8 mouse cellular contexts compared by ENCODE assay signal in genomic region chr12:16008763-16009515, GRCm38 (mm10).
DNase-seq lines count a peak whose midpoint lies in the region; ATAC-seq and TF ChIP-seq lines count a peak whose summit lies in the region.

No protein-coding gene starts in this region.

- DNase-seq in forebrain, embryonic 10.5 days (ENCODE audit: extremely low spot score, low spot score): no peak
- DNase-seq in NIH3T3 (ENCODE audit: low read depth): peak; percentile 28
- DNase-seq in liver, adult 2 months (ENCODE audit: extremely low read depth, low read depth, low spot score): peak; percentile 18
- peak; percentile 56 for DNase-seq in skeletal muscle tissue, adult 2 months (ENCODE audit: low read depth, low spot score)
- no peak for DNase-seq in left cerebral cortex, adult 9 months (ENCODE audit: low spot score in 2 of 2)

- H3K9me3 ChIP-seq in forebrain, embryonic 10.5 days: no peaks in the 10 kb centered on the region
- H3K9me3 ChIP-seq in forebrain, embryonic 12.5 days: no peaks in the 10 kb centered on the region
- no peaks in the 10 kb centered on the region for H3K9me3 ChIP-seq in heart, embryonic 14.5 days (ENCODE audit: control insufficient read depth, low read length)
- no peaks in the 10 kb centered on the region for H3K9me3 ChIP-seq in neural tube, embryonic 15.5 days (replicated peaks)

- H3K27me3 ChIP-seq in forebrain, embryonic 10.5 days (ENCODE audit: poor library complexity, severe bottlenecking): no peaks in the 10 kb centered on the region
- H3K27me3 ChIP-seq in forebrain, embryonic 12.5 days: no peaks in the 10 kb centered on the region
- H3K27me3 ChIP-seq in heart, embryonic 14.5 days (ENCODE audit: control insufficient read depth, insufficient read depth, low read length): no peaks in the 10 kb centered on the region
- no peaks in the 10 kb centered on the region for H3K27me3 ChIP-seq in liver, adult 2 months (ENCODE audit: control insufficient read depth, insufficient read depth, low read length)
- H3K27me3 ChIP-seq in neural tube, embryonic 15.5 days (replicated peaks): no peaks in the 10 kb centered on the region

- no peaks in the 10 kb centered on the region for H3K36me3 ChIP-seq in forebrain, embryonic 10.5 days (replicated peaks)
- no peaks in the 10 kb centered on the region for H3K36me3 ChIP-seq in forebrain, embryonic 12.5 days (replicated peaks)
- H3K36me3 ChIP-seq in heart, embryonic 14.5 days (ENCODE audit: control insufficient read depth, insufficient read depth, low read length): no peaks in the 10 kb centered on the region
- no peaks in the 10 kb centered on the region for H3K36me3 ChIP-seq in liver, adult 2 months (ENCODE audit: control insufficient read depth, insufficient read depth, low read length)
- H3K36me3 ChIP-seq in neural tube, embryonic 15.5 days: no peaks in the 10 kb centered on the region

- H3K27ac ChIP-seq in forebrain, embryonic 10.5 days: 0 out of 2 replicates have a peak overlapping the region, but pooled peaks have one; percentile 53
- no peak overlapping the region for H3K27ac ChIP-seq in forebrain, embryonic 12.5 days
- H3K27ac ChIP-seq in heart, embryonic 14.5 days (replicated peaks in 1 of 2; ENCODE audit: control insufficient read depth in 1 of 2, insufficient read depth in 1 of 2, low read depth in 2 of 2, low read length in 2 of 2): peak overlapping the region; percentile 64 to 72; a peak in 3 of 4 replicates
- peak overlapping the region; percentile 27; the same call in 1 of the 2 replicates for H3K27ac ChIP-seq in liver, adult 2 months (replicated peaks; ENCODE audit: insufficient read depth, low read depth, low read length)
- no peak overlapping the region for H3K27ac ChIP-seq in neural tube, embryonic 15.5 days (replicated peaks)

- no peak overlapping the region for H3K4me2 ChIP-seq in forebrain, embryonic 12.5 days
- no peak overlapping the region for H3K4me2 ChIP-seq in heart, embryonic 14.5 days (ENCODE audit: low read length)
- no peak overlapping the region for H3K4me2 ChIP-seq in neural tube, embryonic 15.5 days

- H3K79me2 ChIP-seq in liver, adult 2 months (ENCODE audit: control insufficient read depth, insufficient read depth, low read length): no peaks in the 10 kb centered on the region

- no peak for TF ChIP-seq POLR2A in liver, adult 2 months (IDR thresholded peaks at IDR 0.05; ENCODE audit: extremely low read depth, insufficient read depth, low read length)

- H3K9ac ChIP-seq in forebrain, embryonic 12.5 days: no peak overlapping the region
- H3K9ac ChIP-seq in heart, embryonic 14.5 days (ENCODE audit: low read length): no peak overlapping the region; the same call in 1 of the 2 replicates
- no peak overlapping the region for H3K9ac ChIP-seq in liver, adult 2 months (ENCODE audit: low read depth, low read length)
- H3K9ac ChIP-seq in neural tube, embryonic 15.5 days (replicated peaks): no peak overlapping the region

- TF ChIP-seq CTCF in liver, adult 2 months (IDR thresholded peaks at IDR 0.05; ENCODE audit: low read depth, low read length): no peak

- H3K4me1 ChIP-seq in forebrain, embryonic 10.5 days: peaks cover 34% of the 10 kb centered on the region
- H3K4me1 ChIP-seq in forebrain, embryonic 12.5 days: peaks cover 11% of the 10 kb centered on the region
- peaks cover 18 to 40% of the 10 kb centered on the region in 2 experiments for H3K4me1 ChIP-seq in heart, embryonic 14.5 days (ENCODE audit: control insufficient read depth in 2 of 2, insufficient read depth in 2 of 2, low read length in 2 of 2)
- H3K4me1 ChIP-seq in liver, adult 2 months (ENCODE audit: control insufficient read depth, insufficient read depth, low read length): peaks cover 3% of the 10 kb centered on the region; the same call in 1 of the 2 replicates
- H3K4me1 ChIP-seq in neural tube, embryonic 15.5 days: 0 out of 2 replicates have a peak, but pooled peaks cover 9% of the 10 kb centered on the region

- no peak overlapping the region for H3K4me3 ChIP-seq in forebrain, embryonic 10.5 days
- no peak overlapping the region for H3K4me3 ChIP-seq in forebrain, embryonic 12.5 days (replicated peaks)
- H3K4me3 ChIP-seq in heart, embryonic 14.5 days (ENCODE audit: control insufficient read depth in 1 of 2, insufficient read depth in 1 of 2, low read depth in 1 of 2, low read length in 2 of 2): no peak overlapping the region
- H3K4me3 ChIP-seq in liver, adult 2 months (ENCODE audit: insufficient read depth, low read depth, low read length): no peak overlapping the region
- H3K4me3 ChIP-seq in neural tube, embryonic 15.5 days (replicated peaks): no peak overlapping the region

- WGBS in forebrain, embryonic 10.5 days: 48% methylated on average over 3 of the region's 3 CpGs
- 29% methylated on average over 3 of the region's 3 CpGs for WGBS in forebrain, embryonic 12.5 days
- WGBS in heart, embryonic 14.5 days: 43% methylated on average over 3 of the region's 3 CpGs
- 36% methylated on average over 3 of the region's 3 CpGs for WGBS in liver, adult 2 months
- 65% methylated on average over 3 of the region's 3 CpGs for WGBS in neural tube, embryonic 15.5 days

- no peak for ATAC-seq in forebrain, embryonic 12.5 days (ENCODE audit: low FRiP score)
- ATAC-seq in heart, embryonic 14.5 days (ENCODE audit: insufficient number of reproducible peaks, insufficient read depth, low FRiP score, low read depth): peak; percentile 76
- ATAC-seq in neural tube, embryonic 15.5 days (ENCODE audit: low FRiP score): no peak

Comparison
In these comparisons a context has a peak if more than half of its experiments do, and no peak if none do; other contexts are left out.
1. H3K27ac ChIP-seq: peak in forebrain, embryonic 10.5 days (single experiment), heart, embryonic 14.5 days (2 of 2) and liver, adult 2 months (single experiment); none in forebrain, embryonic 12.5 days (single experiment) and neural tube, embryonic 15.5 days (single experiment).
2. DNase-seq: peak in NIH3T3 (single experiment), liver, adult 2 months (single experiment) and skeletal muscle tissue, adult 2 months (single experiment); none in forebrain, embryonic 10.5 days (single experiment) and left cerebral cortex, adult 9 months (0 of 2).